Mouse (Mus musculus): ENCODE data around the gene Cyp2j6.

GRCm38 (mm10) chr4:96510083-96510482 lies 43.4 kb downstream of the Cyp2j6 start:
- TF ChIP-seq GATA1 (IDR thresholded peaks at IDR 0.05; ENCODE audit: low read depth, low read length) (no peak), MYC (IDR thresholded peaks at IDR 0.05; ENCODE audit: low read depth, low read length) (no peak), CTCF (IDR thresholded peaks at IDR 0.05 in 2 of 3, conservative IDR thresholded peaks at IDR 0.05 in 1 of 3; ENCODE audit: control insufficient read depth in 1 of 3, insufficient read depth in 1 of 3, low read depth in 2 of 3, low read length in 3 of 3, poor library complexity in 1 of 3, severe bottlenecking in 1 of 3) (no peak), JUND (IDR thresholded peaks at IDR 0.05; ENCODE audit: low read depth, low read length) (no peak), POLR2A (IDR thresholded peaks at IDR 0.05; ENCODE audit: control insufficient read depth in 1 of 2, insufficient read depth in 1 of 2, low read depth in 1 of 2, low read length in 2 of 2, poor library complexity in 1 of 2) (no peak), USF1 (IDR thresholded peaks at IDR 0.05; ENCODE audit: low read depth, low read length) (no peak), GABPA (IDR thresholded peaks at IDR 0.05; ENCODE audit: low read depth, low read length) (no peak), POLR2AphosphoS5 (IDR thresholded peaks at IDR 0.05; ENCODE audit: borderline replicate concordance, low read depth, low read length) (no peak), TCF12 (IDR thresholded peaks at IDR 0.05; ENCODE audit: low read depth, low read length) (no peak), CHD2 (IDR thresholded peaks at IDR 0.05; ENCODE audit: low read length) (no peak)

Measured in MEL (cell line).